Mouse (Mus musculus) lung, embryonic 14.5 days (tissue): ENCODE results near the gene Fignl1. TPM values are rescaled to one million over a fixed set of nuclear protein-coding genes. Genes with fewer than 3 reads are reported as not detected.

ENCODE experiments used
- ATAC-seq: fragments of 200-750 bp; cut with Nextera tagmentation; 2 replicates; pipeline ENCODE4 v1.8.0; 2017; ENCODE audit warnings: mild to moderate bottlenecking, moderate TSS enrichment, moderate library complexity; ENCODE audit not compliant: insufficient read depth
- DNase-seq: peaks from one replicate; pipeline ENCODE4 v3.0.0-alpha.2; 2015
- H3K27ac ChIP-seq: fragments of 300-500 bp; sonication (generic); 2 replicates; pipeline ENCODE4 v1.5.1; 2014; ENCODE audit warnings: low read depth, mild to moderate bottlenecking, moderate library complexity
- H3K27me3 ChIP-seq: fragments of 300-500 bp; sonication (generic); 2 replicates; pipeline ENCODE4 v1.6.1; 2014; ENCODE audit warnings: low read length, control low read depth; ENCODE audit not compliant: insufficient read depth
- H3K36me3 ChIP-seq: fragments of 300-500 bp; sonication (generic); 2 replicates; pipeline ENCODE4 v1.6.1; 2014; ENCODE audit warnings: control low read depth; ENCODE audit not compliant: insufficient read depth
- H3K4me1 ChIP-seq: fragments of 300-500 bp; sonication (generic); 2 replicates; pipeline ENCODE4 v1.6.1; 2014; ENCODE audit warnings: antibody characterized with exemption, control low read depth; ENCODE audit not compliant: insufficient read depth
- H3K4me2 ChIP-seq: fragments of 300-500 bp; sonication (generic); 2 replicates; pipeline ENCODE4 v1.6.1; 2014; ENCODE audit warnings: mild to moderate bottlenecking
- H3K4me3 ChIP-seq: fragments of 300-500 bp; sonication (generic); 2 replicates; pipeline ENCODE4 v1.5.1; 2014; ENCODE audit warnings: low read depth, low read length
- H3K9ac ChIP-seq: fragments of 300-500 bp; sonication (generic); 2 replicates; pipeline ENCODE4 v1.6.1; 2014
- H3K9me3 ChIP-seq: fragments of 300-500 bp; sonication (generic); 2 replicates; pipeline ENCODE4 v1.6.1; 2016; ENCODE audit warnings: low read depth, low read length, control low read depth
- CTCF ChIP-seq: IDR thresholded peaks from 2 replicates; pipeline ENCODE4 v1.5.1; 2016; ENCODE audit warnings: antibody characterized with exemption, low read depth
- WGBS: fragments of 180-500 bp; shearing (Covaris S2); extraction: QIAGEN DNeasy Blood & Tissue Kit; methylation state at CpG from one replicate; pipeline ENCODE4 v1.1.7; 2014; 5-methylcytosine and 5-hydroxymethylcytosine counted together
- polyA plus RNA-seq: library from polyadenylated mRNA; unstranded; fragments of >200 nt; fragmentation: Nextera tagmentation; extraction: Ambion mirVana; gene quantifications from 2 replicates; pipeline ENCODE4 v1.2.1, GENCODE M21; 2014

The Fignl1 gene
- polyA plus RNA-seq, 1 experiment from 2014 or later = 97.5 TPM

- Histone ChIP-seq H3K4me3 (no peak overlapping the region), H3K4me2 (no peak overlapping the region), H3K27me3 (no peaks in the 10 kb centered on the region), H3K36me3 (no peaks in the 10 kb centered on the region), H3K9me3 (no peaks in the 10 kb centered on the region), H3K4me1 (no peaks in the 10 kb centered on the region), H3K9ac (no peak overlapping the region), H3K27ac (no peak overlapping the region)
- WGBS = 65% methylated on average over 4 of the region's 4 CpGs
- no peak for ATAC-seq
- DNase-seq = no peak
- no peak for TF ChIP-seq CTCF
These were observed 32.5 kb downstream of the Fignl1 start for GRCm38 (mm10) chr11:11776071-11776821.

GRCm38 (mm10) chr11:11774893-11775292, 33.9 kb downstream of the Fignl1 start:
- H3K9ac ChIP-seq = no peak overlapping the region
- ATAC-seq (no peak), DNase-seq (no peak)
- no peak overlapping the region for H3K4me3 ChIP-seq
- no peaks in the 10 kb centered on the region for H3K27me3 ChIP-seq
- 88% methylated on average over 5 of the region's 5 CpGs for WGBS
- no peak for TF ChIP-seq CTCF
- H3K27ac ChIP-seq = no peak overlapping the region
- H3K36me3 ChIP-seq = no peaks in the 10 kb centered on the region
- H3K9me3 ChIP-seq = no peaks in the 10 kb centered on the region
- no peaks in the 10 kb centered on the region for H3K4me1 ChIP-seq
- H3K4me2 ChIP-seq = no peak overlapping the region

GRCm38 (mm10) chr11:11774384-11774783, 34.4 kb downstream of the Fignl1 start:
- Histone ChIP-seq H3K36me3 (no peaks in the 10 kb centered on the region), H3K27me3 (no peaks in the 10 kb centered on the region), H3K4me3 (no peak overlapping the region), H3K4me1 (no peaks in the 10 kb centered on the region), H3K4me2 (no peak overlapping the region), H3K9me3 (no peaks in the 10 kb centered on the region), H3K27ac (no peak overlapping the region), H3K9ac (no peak overlapping the region)
- TF ChIP-seq CTCF = no peak
- ATAC-seq = no peak
- WGBS = 91% methylated on average over 4 of the region's 4 CpGs
- DNase-seq = no peak

- WGBS = 79% methylated on average over 4 of the region's 4 CpGs
- Histone ChIP-seq H3K4me3 (no peak overlapping the region), H3K9me3 (no peaks in the 10 kb centered on the region), H3K4me1 (no peaks in the 10 kb centered on the region), H3K27ac (no peak overlapping the region), H3K9ac (no peak overlapping the region), H3K27me3 (no peaks in the 10 kb centered on the region), H3K36me3 (no peaks in the 10 kb centered on the region), H3K4me2 (no peak overlapping the region)
- no peak for ATAC-seq
- TF ChIP-seq CTCF = no peak
- no peak for DNase-seq
These were observed 36.6 kb downstream of the Fignl1 start for GRCm38 (mm10) chr11:11772196-11772595.

- H3K27me3 ChIP-seq = no peaks in the 10 kb centered on the region
- no peaks in the 10 kb centered on the region for H3K9me3 ChIP-seq
- no peak overlapping the region for H3K9ac ChIP-seq
- H3K4me1 ChIP-seq = no peaks in the 10 kb centered on the region
- H3K36me3 ChIP-seq = no peaks in the 10 kb centered on the region
- no peak for TF ChIP-seq CTCF
- no peak overlapping the region for H3K4me2 ChIP-seq
- no peak overlapping the region for H3K27ac ChIP-seq
- 82% methylated on average over 3 of the region's 3 CpGs for WGBS
- H3K4me3 ChIP-seq = no peak overlapping the region
- no peak for DNase-seq
- no peak for ATAC-seq
These were observed 38.1 kb downstream of the Fignl1 start for GRCm38 (mm10) chr11:11770691-11771090.

- no peaks in the 10 kb centered on the region for H3K9me3 ChIP-seq
- ATAC-seq (no peak), DNase-seq (no peak)
- no peaks in the 10 kb centered on the region for H3K36me3 ChIP-seq
- no peak overlapping the region for H3K27ac ChIP-seq
- H3K4me1 ChIP-seq = no peaks in the 10 kb centered on the region
- TF ChIP-seq CTCF = no peak
- 91% methylated on average over 20 of the region's 20 CpGs for WGBS
- no peak overlapping the region for H3K9ac ChIP-seq
- no peak overlapping the region for H3K4me2 ChIP-seq
- H3K4me3 ChIP-seq = no peak overlapping the region
- no peaks in the 10 kb centered on the region for H3K27me3 ChIP-seq
These were observed 39.5 kb downstream of the Fignl1 start for GRCm38 (mm10) chr11:11769281-11769680.

GRCm38 (mm10) chr11:11768057-11768456, 40.7 kb downstream of the Fignl1 start:
- no peak overlapping the region for H3K27ac ChIP-seq
- DNase-seq = no peak
- H3K4me1 ChIP-seq = no peaks in the 10 kb centered on the region
- no peak for ATAC-seq
- H3K36me3 ChIP-seq = no peaks in the 10 kb centered on the region
- 85% methylated on average over 2 of the region's 2 CpGs for WGBS
- H3K4me3 ChIP-seq = no peak overlapping the region
- H3K27me3 ChIP-seq = no peaks in the 10 kb centered on the region
- no peak for TF ChIP-seq CTCF
- no peaks in the 10 kb centered on the region for H3K9me3 ChIP-seq
- H3K4me2 ChIP-seq = no peak overlapping the region
- no peak overlapping the region for H3K9ac ChIP-seq
